Mouse (Mus musculus): ENCODE results near the gene Shisa3. TPM values are rescaled to one million over a fixed set of nuclear protein-coding genes. Genes with fewer than 3 reads are reported as not detected.

Gene Shisa3
- polyA plus RNA-seq, 1 experiment from 2014 or later = 1.4 TPM

- DNase-seq (ENCODE audit: low spot score) = no peak
- Histone ChIP-seq H3K4me1 (replicated peaks; ENCODE audit: control insufficient read depth, insufficient read depth, low read length) (peaks cover 19% of the 10 kb centered on the region), H3K4me3 (replicated peaks; ENCODE audit: low read length) (no peak overlapping the region), H3K27ac (no peak overlapping the region), H3K9me3 (ENCODE audit: control insufficient read depth, low read length) (no peaks in the 10 kb centered on the region), H3K9ac (no peak overlapping the region), H3K27me3 (ENCODE audit: control insufficient read depth, insufficient read depth, low read length) (no peaks in the 10 kb centered on the region), H3K36me3 (replicated peaks; ENCODE audit: control insufficient read depth, insufficient read depth) (peaks cover 4% of the 10 kb centered on the region; the same call in 1 of the 2 replicates), H3K4me2 (replicated peaks) (no peak overlapping the region)
- 95% methylated on average over 12 of the region's 12 CpGs for WGBS
- ATAC-seq (ENCODE audit: low FRiP score) = no peak
Observed at GRCm38 (mm10) chr5:67631261-67631660, 23.6 kb downstream of the Shisa3 start.

DNA sequence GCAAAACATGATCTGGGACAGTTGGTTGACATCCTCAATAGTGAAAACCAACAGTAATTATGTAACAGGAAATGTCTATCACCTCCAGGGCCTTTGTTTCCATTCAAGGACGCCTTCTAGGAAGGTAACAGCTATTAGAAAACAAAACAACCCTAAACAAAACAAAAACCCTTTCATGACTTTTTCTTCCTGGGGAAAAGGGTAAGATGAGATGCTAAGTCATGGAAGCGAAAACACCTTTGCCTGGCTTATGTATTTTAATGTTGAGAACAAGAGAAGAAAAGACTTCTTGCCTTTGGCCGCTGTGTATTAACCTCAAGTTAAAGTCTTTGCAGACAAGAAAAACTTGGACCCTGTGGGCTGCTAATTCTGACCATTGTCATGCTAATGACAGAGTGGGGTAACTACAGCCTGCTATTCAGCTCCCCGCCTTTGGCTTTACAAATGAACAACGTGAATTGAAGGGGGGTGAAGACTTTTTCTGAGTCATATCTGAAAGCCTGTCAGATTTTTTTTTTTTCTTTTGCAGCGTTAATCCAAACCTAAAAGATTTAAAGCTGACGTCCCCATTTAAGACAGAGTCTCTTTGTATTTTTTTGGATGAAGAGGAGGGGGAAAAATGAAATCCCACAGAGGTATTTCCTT is 25.6 kb downstream of the Shisa3 start:
- Histone ChIP-seq H3K4me1 (replicated peaks; ENCODE audit: control insufficient read depth, insufficient read depth, low read length) (peaks cover 19% of the 10 kb centered on the region), H3K9me3 (ENCODE audit: control insufficient read depth, low read length) (no peaks in the 10 kb centered on the region), H3K4me2 (replicated peaks) (peak overlapping the region; percentile 27), H3K36me3 (replicated peaks; ENCODE audit: control insufficient read depth, insufficient read depth) (peaks cover 9% of the 10 kb centered on the region), H3K4me3 (replicated peaks; ENCODE audit: low read length) (no peak overlapping the region), H3K27me3 (ENCODE audit: control insufficient read depth, insufficient read depth, low read length) (no peaks in the 10 kb centered on the region), H3K9ac (peak overlapping the region; percentile 24; the same call in 1 of the 2 replicates), H3K27ac (peak overlapping the region; percentile 41)
- no peak for ATAC-seq (ENCODE audit: low FRiP score)
- WGBS = 4% methylated on average over 7 of the region's 7 CpGs
- DNase-seq (ENCODE audit: low spot score) = peak; percentile 41

DNA sequence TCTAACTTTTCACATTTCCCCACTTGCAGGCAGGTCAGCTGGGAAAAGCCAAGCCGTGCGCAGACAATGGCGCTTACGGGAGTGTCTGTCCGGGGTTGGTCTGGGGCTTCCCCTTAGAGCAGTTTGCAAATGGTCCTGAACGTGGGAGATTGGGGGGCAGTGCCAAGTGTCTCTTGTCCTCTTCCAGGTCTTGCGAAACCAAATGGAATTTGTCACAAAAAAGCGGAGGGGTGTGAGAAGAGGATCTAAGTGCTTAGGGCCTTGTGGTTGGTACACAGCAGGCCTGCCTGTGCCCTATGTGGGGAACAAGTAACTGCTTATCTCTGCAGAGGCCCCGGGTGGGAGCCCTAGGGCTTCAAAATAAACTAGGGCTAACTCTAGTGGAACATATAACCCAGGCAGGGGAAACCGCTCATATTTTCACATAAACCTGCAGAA is 26.2 kb downstream of the Shisa3 start:
- peak overlapping the region; percentile 27 for H3K4me2 ChIP-seq (replicated peaks)
- H3K27ac ChIP-seq = peak overlapping the region; percentile 41
- no peaks in the 10 kb centered on the region for H3K9me3 ChIP-seq (ENCODE audit: control insufficient read depth, low read length)
- WGBS = 11% methylated on average over 10 of the region's 10 CpGs
- no peak overlapping the region for H3K4me3 ChIP-seq (replicated peaks; ENCODE audit: low read length)
- DNase-seq (ENCODE audit: low spot score) = no peak
- ATAC-seq (ENCODE audit: low FRiP score) = peak; percentile 77; the same call in 1 of the 2 replicates
- no peaks in the 10 kb centered on the region for H3K27me3 ChIP-seq (ENCODE audit: control insufficient read depth, insufficient read depth, low read length)
- peaks cover 7% of the 10 kb centered on the region for H3K36me3 ChIP-seq (replicated peaks; ENCODE audit: control insufficient read depth, insufficient read depth)
- H3K9ac ChIP-seq = peak overlapping the region; percentile 24; the same call in 1 of the 2 replicates
- H3K4me1 ChIP-seq (replicated peaks; ENCODE audit: control insufficient read depth, insufficient read depth, low read length) = peaks cover 19% of the 10 kb centered on the region

DNA sequence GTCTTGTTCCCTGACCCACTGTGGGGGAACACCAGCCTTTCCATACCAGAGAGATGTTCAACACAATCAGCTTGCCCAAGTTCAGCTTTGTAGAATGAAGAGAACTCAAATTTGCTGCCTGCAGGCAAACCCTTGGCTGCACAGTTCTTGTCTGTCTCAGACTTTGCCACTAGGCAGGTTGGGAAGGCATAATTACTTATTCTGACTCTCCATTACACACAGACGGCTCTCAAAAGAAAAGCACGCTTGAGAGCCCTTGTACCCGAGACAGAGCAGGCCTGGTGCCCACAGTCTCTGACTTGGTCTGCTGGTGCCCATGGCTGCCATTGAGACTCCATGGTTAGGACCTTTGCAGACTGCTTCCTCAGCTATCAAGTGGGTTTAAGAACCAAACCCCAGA is 26.7 kb downstream of the Shisa3 start:
- Histone ChIP-seq H3K4me3 (replicated peaks; ENCODE audit: low read length) (no peak overlapping the region), H3K4me1 (replicated peaks; ENCODE audit: control insufficient read depth, insufficient read depth, low read length) (peaks cover 19% of the 10 kb centered on the region), H3K27me3 (ENCODE audit: control insufficient read depth, insufficient read depth, low read length) (no peaks in the 10 kb centered on the region), H3K9ac (no peak overlapping the region), H3K4me2 (replicated peaks) (no peak overlapping the region), H3K27ac (peak overlapping the region; percentile 41), H3K36me3 (replicated peaks; ENCODE audit: control insufficient read depth, insufficient read depth) (peaks cover 10% of the 10 kb centered on the region), H3K9me3 (ENCODE audit: control insufficient read depth, low read length) (no peaks in the 10 kb centered on the region)
- ATAC-seq (ENCODE audit: low FRiP score) (peak; percentile 53; the same call in 1 of the 2 replicates), DNase-seq (ENCODE audit: low spot score) (no peak)
- 12% methylated on average over 3 of the region's 3 CpGs for WGBS

DNA sequence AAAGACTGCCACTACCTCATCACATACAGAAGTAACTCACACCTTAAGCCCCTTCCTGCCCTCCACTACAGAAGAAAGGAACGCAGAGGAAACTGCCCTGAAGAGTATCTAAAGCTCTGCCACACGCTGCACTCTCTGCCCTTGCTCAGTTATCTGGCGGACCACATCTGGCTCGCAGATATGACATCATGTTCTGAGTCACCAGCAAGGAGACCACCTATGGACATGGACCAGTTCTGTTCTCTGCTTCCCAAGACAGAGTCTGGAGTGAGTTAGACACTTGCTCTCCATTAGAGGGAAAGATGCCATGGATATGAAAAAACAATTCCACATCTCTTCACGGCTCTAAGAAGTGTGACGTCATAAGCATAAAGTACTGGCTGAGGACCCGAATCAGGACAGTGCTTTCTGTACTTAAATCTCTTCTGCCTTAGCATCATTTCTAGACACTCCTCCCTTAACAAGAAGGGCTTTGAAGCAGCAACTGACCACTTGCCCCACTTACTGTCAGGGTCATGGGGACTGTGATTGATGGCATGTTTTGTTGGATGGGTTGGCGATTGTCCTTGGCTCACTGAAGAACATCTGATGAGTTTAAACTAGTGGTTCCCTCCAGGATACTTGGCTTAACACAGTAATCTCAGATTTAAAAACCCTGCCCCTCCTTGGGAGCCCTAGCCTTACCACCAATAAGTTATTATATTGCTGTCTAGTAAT is 33.1 kb downstream of the Shisa3 start:
- H3K4me1 ChIP-seq (replicated peaks; ENCODE audit: control insufficient read depth, insufficient read depth, low read length) = no peaks in the 10 kb centered on the region
- DNase-seq (ENCODE audit: low spot score) = no peak
- no peak for ATAC-seq (ENCODE audit: low FRiP score)
- WGBS = 78% methylated on average over 8 of the region's 8 CpGs
- no peaks in the 10 kb centered on the region for H3K9me3 ChIP-seq (ENCODE audit: control insufficient read depth, low read length)
- peaks cover 24% of the 10 kb centered on the region for H3K36me3 ChIP-seq (replicated peaks; ENCODE audit: control insufficient read depth, insufficient read depth)
- H3K27me3 ChIP-seq (ENCODE audit: control insufficient read depth, insufficient read depth, low read length) = no peaks in the 10 kb centered on the region
- H3K4me3 ChIP-seq (replicated peaks; ENCODE audit: low read length) = no peak overlapping the region
- no peak overlapping the region for H3K27ac ChIP-seq
- H3K4me2 ChIP-seq (replicated peaks) = no peak overlapping the region
- H3K9ac ChIP-seq = no peak overlapping the region

- Histone ChIP-seq H3K4me2 (replicated peaks) (no peak overlapping the region), H3K27ac (no peak overlapping the region), H3K36me3 (replicated peaks; ENCODE audit: control insufficient read depth, insufficient read depth) (peaks cover 27% of the 10 kb centered on the region), H3K9ac (no peak overlapping the region), H3K4me1 (replicated peaks; ENCODE audit: control insufficient read depth, insufficient read depth, low read length) (no peaks in the 10 kb centered on the region), H3K27me3 (ENCODE audit: control insufficient read depth, insufficient read depth, low read length) (no peaks in the 10 kb centered on the region), H3K9me3 (ENCODE audit: control insufficient read depth, low read length) (no peaks in the 10 kb centered on the region), H3K4me3 (replicated peaks; ENCODE audit: low read length) (no peak overlapping the region)
- WGBS = 69% methylated on average over 8 of the region's 8 CpGs
- ATAC-seq (ENCODE audit: low FRiP score) (no peak), DNase-seq (ENCODE audit: low spot score) (no peak)
Observed at GRCm38 (mm10) chr5:67641406-67642120, 33.9 kb downstream of the Shisa3 start.

GRCm38 (mm10) chr5:67643537-67644255 is 36.0 kb downstream of the Shisa3 start:
- Histone ChIP-seq H3K9ac (no peak overlapping the region), H3K27me3 (ENCODE audit: control insufficient read depth, insufficient read depth, low read length) (no peaks in the 10 kb centered on the region), H3K9me3 (ENCODE audit: control insufficient read depth, low read length) (no peaks in the 10 kb centered on the region), H3K4me2 (replicated peaks) (no peak overlapping the region), H3K4me1 (replicated peaks; ENCODE audit: control insufficient read depth, insufficient read depth, low read length) (no peaks in the 10 kb centered on the region), H3K36me3 (replicated peaks; ENCODE audit: control insufficient read depth, insufficient read depth) (peaks cover 43% of the 10 kb centered on the region), H3K4me3 (replicated peaks; ENCODE audit: low read length) (no peak overlapping the region), H3K27ac (no peak overlapping the region)
- WGBS = 97% methylated on average over 5 of the region's 5 CpGs
- no peak for DNase-seq (ENCODE audit: low spot score)
- ATAC-seq (ENCODE audit: low FRiP score) = no peak

- 90% methylated on average over 20 of the region's 20 CpGs for WGBS
Observed at GRCm38 (mm10) chr5:67646756-67647529, 39.3 kb downstream of the Shisa3 start.

More at GRCm38 (mm10) chr5:67646756-67647529, 39.3 kb downstream of the Shisa3 start:
- Histone ChIP-seq H3K4me3 (replicated peaks; ENCODE audit: low read length) (no peak overlapping the region), H3K9me3 (ENCODE audit: control insufficient read depth, low read length) (no peaks in the 10 kb centered on the region), H3K9ac (no peak overlapping the region), H3K27me3 (ENCODE audit: control insufficient read depth, insufficient read depth, low read length) (no peaks in the 10 kb centered on the region), H3K4me2 (replicated peaks) (no peak overlapping the region), H3K4me1 (replicated peaks; ENCODE audit: control insufficient read depth, insufficient read depth, low read length) (no peaks in the 10 kb centered on the region), H3K36me3 (replicated peaks; ENCODE audit: control insufficient read depth, insufficient read depth) (peaks cover 65% of the 10 kb centered on the region), H3K27ac (no peak overlapping the region)
- DNase-seq (ENCODE audit: low spot score) = no peak
- ATAC-seq (ENCODE audit: low FRiP score) = no peak

Measured in hindbrain, embryonic 14.5 days (tissue).